Mouse (Mus musculus): ENCODE results near the gene Slc25a12. TPM values are rescaled to one million over a fixed set of nuclear protein-coding genes. Genes with fewer than 3 reads are reported as not detected.

Gene Slc25a12
- total RNA-seq, 4 experiments from 2014 or later: 95.3 to 120 (median 107) TPM

GRCm38 (mm10) chr2:71306357-71306756 is 61.2 kb downstream of the Slc25a12 start:
- DNase-seq: no peak

GRCm38 (mm10) chr2:71304821-71305220 is 62.7 kb downstream of the Slc25a12 start:
- no peak for DNase-seq

- DNase-seq: no peak
Measured at GRCm38 (mm10) chr2:71303221-71303620, 64.3 kb downstream of the Slc25a12 start.

- DNase-seq: no peak
Measured at GRCm38 (mm10) chr2:71302156-71302663, 65.3 kb downstream of the Slc25a12 start.

- no peak for DNase-seq
Measured at GRCm38 (mm10) chr2:71298729-71299128, 68.8 kb downstream of the Slc25a12 start.

GRCm38 (mm10) chr2:71297501-71297900 is 70.0 kb downstream of the Slc25a12 start:
- no peak for DNase-seq

GRCm38 (mm10) chr2:71295844-71296243 is 71.7 kb downstream of the Slc25a12 start:
- no peak for DNase-seq

GRCm38 (mm10) chr2:71294489-71294888 is 73.1 kb downstream of the Slc25a12 start:
- DNase-seq: no peak

GRCm38 (mm10) chr2:71293983-71294382 is 73.6 kb downstream of the Slc25a12 start:
- no peak for DNase-seq

- DNase-seq: no peak
Measured at GRCm38 (mm10) chr2:71291566-71291965, 76.0 kb downstream of the Slc25a12 start.

GRCm38 (mm10) chr2:71290107-71290775 is 77.3 kb downstream of the Slc25a12 start:
- DNase-seq: no peak

- no peak for DNase-seq
Measured at GRCm38 (mm10) chr2:71281981-71282380, 85.6 kb downstream of the Slc25a12 start.

- no peak for DNase-seq
Measured at GRCm38 (mm10) chr2:71278791-71279775, 88.5 kb downstream of the Slc25a12 start.

- no peak for DNase-seq
Measured at GRCm38 (mm10) chr2:71275734-71276133, 91.8 kb downstream of the Slc25a12 start.

- DNase-seq: peak; percentile 74
Measured at GRCm38 (mm10) chr2:71273955-71274679, 93.4 kb downstream of the Slc25a12 start.

- DNase-seq: no peak
Measured at GRCm38 (mm10) chr2:71270085-71270484, 97.5 kb downstream of the Slc25a12 start.

- no peak for DNase-seq
Measured at GRCm38 (mm10) chr2:71269332-71269731, 98.2 kb downstream of the Slc25a12 start.

GRCm38 (mm10) chr2:71268691-71269090 is 98.9 kb downstream of the Slc25a12 start:
- no peak for DNase-seq

GRCm38 (mm10) chr2:71264585-71264984 is 103.0 kb downstream of the Slc25a12 start:
- DNase-seq: peak; percentile 81

GRCm38 (mm10) chr2:71256581-71256980 is 111.0 kb downstream of the Slc25a12 start:
- DNase-seq: peak; percentile 36

GRCm38 (mm10) chr2:71254836-71255235 is 112.7 kb downstream of the Slc25a12 start:
- DNase-seq: no peak

GRCm38 (mm10) chr2:71250841-71251240 is 116.7 kb downstream of the Slc25a12 start:
- no peak for DNase-seq

- no peak for DNase-seq
Measured at GRCm38 (mm10) chr2:71248071-71248470, 119.5 kb downstream of the Slc25a12 start.
